Mouse (Mus musculus): ENCODE results near the gene Ephb3. TPM values are rescaled to one million over a fixed set of nuclear protein-coding genes. Genes with fewer than 3 reads are reported as not detected.
"Not testable (repeated sequence)": the region's sequence is repeated elsewhere in the genome, so short reads cannot be mapped to it uniquely, and the experiment has no call there.

Ephb3 gene
- 12.2 and 12.9 TPM in 2 replicates for polyA plus RNA-seq (2015; fragmentation: Nextera tagmentation; extraction: Ambion mirVana)

- Histone ChIP-seq H3K4me2 (peak within 1 kb of the TSS; percentile 64), H3K36me3 (no peaks in the 10 kb centered on the region), H3K27ac (replicated peaks) (peak within 1 kb of the TSS; percentile 70), H3K27me3 (no peaks in the 10 kb centered on the region), H3K4me1 (replicated peaks) (peaks cover 34% of the 10 kb centered on the region), H3K4me3 (peak within 1 kb of the TSS; percentile 71), H3K9me3 (no peaks in the 10 kb centered on the region), H3K9ac (peak within 1 kb of the TSS; percentile 77)
- WGBS, result under 1% methylated on average over 51 of the region's 51 CpGs
- peak; percentile 98 for ATAC-seq (ENCODE audit: low FRiP score, low read depth)
Measured at GRCm38 (mm10) chr16:21204367-21205092, at the start of gene Ephb3. Gene Ephb3 (plus strand): TSS chr16:21204755.

- not testable (repeated sequence) for H3K36me3 ChIP-seq; H3K27me3 ChIP-seq; ATAC-seq (ENCODE audit: low FRiP score, low read depth); H3K27ac ChIP-seq (replicated peaks); H3K9ac ChIP-seq; H3K4me3 ChIP-seq; H3K9me3 ChIP-seq; H3K4me2 ChIP-seq; H3K4me1 ChIP-seq (replicated peaks)
Measured at GRCm38 (mm10) chr16:21156261-21156660, 48.3 kb upstream of the Ephb3 start.

GRCm38 (mm10) chr16:21159226-21159625, 45.3 kb upstream of the Ephb3 start:
- not testable (repeated sequence) for H3K9me3 ChIP-seq; H3K4me3 ChIP-seq; H3K27me3 ChIP-seq; H3K4me2 ChIP-seq; H3K9ac ChIP-seq; ATAC-seq (ENCODE audit: low FRiP score, low read depth); H3K36me3 ChIP-seq; H3K4me1 ChIP-seq (replicated peaks); H3K27ac ChIP-seq (replicated peaks)
- 93% methylated on average over 1 of the region's 1 CpGs for WGBS

GRCm38 (mm10) chr16:21163423-21163822, 41.1 kb upstream of the Ephb3 start:
- not testable (repeated sequence) for H3K27ac ChIP-seq (replicated peaks); H3K27me3 ChIP-seq; H3K4me1 ChIP-seq (replicated peaks); H3K4me2 ChIP-seq; H3K9me3 ChIP-seq; H3K4me3 ChIP-seq; H3K9ac ChIP-seq; ATAC-seq (ENCODE audit: low FRiP score, low read depth); H3K36me3 ChIP-seq
- WGBS, result 91% methylated on average over 3 of the region's 3 CpGs

GRCm38 (mm10) chr16:21165343-21166220, 39.0 kb upstream of the Ephb3 start:
- H3K4me1 ChIP-seq (replicated peaks); H3K9ac ChIP-seq; H3K36me3 ChIP-seq; H3K9me3 ChIP-seq; H3K27me3 ChIP-seq; H3K27ac ChIP-seq (replicated peaks); H3K4me3 ChIP-seq: not testable (repeated sequence)
- peak overlapping the region; percentile 27; the same call in 1 of the 2 replicates for H3K4me2 ChIP-seq
- peak; percentile 83 for ATAC-seq (ENCODE audit: low FRiP score, low read depth)
- 18% methylated on average over 17 of the region's 19 CpGs for WGBS

GRCm38 (mm10) chr16:21168730-21169129, 35.8 kb upstream of the Ephb3 start:
- no peak overlapping the region for H3K4me3 ChIP-seq
- H3K9me3 ChIP-seq, result no peaks in the 10 kb centered on the region
- no peak for ATAC-seq (ENCODE audit: low FRiP score, low read depth)
- H3K36me3 ChIP-seq, result no peaks in the 10 kb centered on the region
- H3K4me2 ChIP-seq, result no peak overlapping the region
- H3K9ac ChIP-seq, result no peak overlapping the region
- H3K4me1 ChIP-seq (replicated peaks), result no peaks in the 10 kb centered on the region
- H3K27ac ChIP-seq (replicated peaks), result no peak overlapping the region
- H3K27me3 ChIP-seq, result no peaks in the 10 kb centered on the region
- WGBS, result 92% methylated on average over 13 of the region's 13 CpGs

- Histone ChIP-seq H3K9ac (no peak overlapping the region), H3K9me3 (no peaks in the 10 kb centered on the region), H3K4me3 (no peak overlapping the region), H3K4me1 (replicated peaks) (no peaks in the 10 kb centered on the region), H3K27me3 (no peaks in the 10 kb centered on the region), H3K36me3 (no peaks in the 10 kb centered on the region), H3K4me2 (no peak overlapping the region), H3K27ac (replicated peaks) (no peak overlapping the region)
- WGBS, result no CpG with 5 or more reads among the region's 1 CpGs
- ATAC-seq (ENCODE audit: low FRiP score, low read depth), result no peak
Measured at GRCm38 (mm10) chr16:21175236-21175635, 29.3 kb upstream of the Ephb3 start.

- Histone ChIP-seq H3K9ac (no peak overlapping the region), H3K4me3 (no peak overlapping the region), H3K9me3 (no peaks in the 10 kb centered on the region), H3K27ac (replicated peaks) (no peak overlapping the region), H3K4me2 (no peak overlapping the region), H3K27me3 (no peaks in the 10 kb centered on the region), H3K4me1 (replicated peaks) (0 out of 2 replicates have a peak, but pooled peaks cover 4% of the 10 kb centered on the region), H3K36me3 (no peaks in the 10 kb centered on the region)
- ATAC-seq (ENCODE audit: low FRiP score, low read depth), result no peak
- 58% methylated on average over 1 of the region's 1 CpGs for WGBS
Measured at GRCm38 (mm10) chr16:21182108-21182507, 22.4 kb upstream of the Ephb3 start.

GRCm38 (mm10) chr16:21184697-21185096, 19.9 kb upstream of the Ephb3 start:
- no peaks in the 10 kb centered on the region for H3K9me3 ChIP-seq

GRCm38 (mm10) chr16:21187568-21187967, 17.0 kb upstream of the Ephb3 start:
- 38% methylated on average over 7 of the region's 7 CpGs for WGBS
- Histone ChIP-seq H3K27ac (replicated peaks) (no peak overlapping the region), H3K36me3 (no peaks in the 10 kb centered on the region), H3K9me3 (no peaks in the 10 kb centered on the region), H3K27me3 (no peaks in the 10 kb centered on the region), H3K4me1 (replicated peaks) (peaks cover 9% of the 10 kb centered on the region), H3K4me2 (peak overlapping the region; percentile 17; the same call in 1 of the 2 replicates), H3K9ac (no peak overlapping the region), H3K4me3 (no peak overlapping the region)
- ATAC-seq (ENCODE audit: low FRiP score, low read depth), result no peak

More at GRCm38 (mm10) chr16:21184697-21185096, 19.9 kb upstream of the Ephb3 start:
- H3K9ac ChIP-seq, result no peak overlapping the region
- H3K4me2 ChIP-seq, result no peak overlapping the region
- no peak for ATAC-seq (ENCODE audit: low FRiP score, low read depth)
- H3K27me3 ChIP-seq, result no peaks in the 10 kb centered on the region
- H3K27ac ChIP-seq (replicated peaks), result no peak overlapping the region
- H3K36me3 ChIP-seq, result no peaks in the 10 kb centered on the region
- no peak overlapping the region for H3K4me3 ChIP-seq
- peaks cover 9% of the 10 kb centered on the region for H3K4me1 ChIP-seq (replicated peaks)

- ATAC-seq (ENCODE audit: low FRiP score, low read depth), result no peak
- H3K4me3 ChIP-seq, result no peak overlapping the region
- H3K4me1 ChIP-seq (replicated peaks), result peaks cover 9% of the 10 kb centered on the region
- H3K36me3 ChIP-seq, result no peaks in the 10 kb centered on the region
- H3K9me3 ChIP-seq, result no peaks in the 10 kb centered on the region
- no peak overlapping the region for H3K9ac ChIP-seq
- H3K4me2 ChIP-seq, result no peak overlapping the region
- no peaks in the 10 kb centered on the region for H3K27me3 ChIP-seq
- WGBS, result 77% methylated on average over 3 of the region's 3 CpGs
- no peak overlapping the region for H3K27ac ChIP-seq (replicated peaks)
Measured at GRCm38 (mm10) chr16:21188345-21188744, 16.2 kb upstream of the Ephb3 start.

GRCm38 (mm10) chr16:21191569-21191968, 13.0 kb upstream of the Ephb3 start:
- no peak overlapping the region for H3K4me2 ChIP-seq
- WGBS, result 50% methylated on average over 14 of the region's 14 CpGs
- H3K9me3 ChIP-seq, result no peaks in the 10 kb centered on the region
- H3K27ac ChIP-seq (replicated peaks), result no peak overlapping the region
- no peak overlapping the region for H3K9ac ChIP-seq
- H3K27me3 ChIP-seq, result no peaks in the 10 kb centered on the region
- peaks cover 9% of the 10 kb centered on the region for H3K4me1 ChIP-seq (replicated peaks)
- no peak for ATAC-seq (ENCODE audit: low FRiP score, low read depth)
- no peak overlapping the region for H3K4me3 ChIP-seq
- H3K36me3 ChIP-seq, result no peaks in the 10 kb centered on the region

Measured in hindbrain, embryonic 15.5 days (tissue).